Mouse (Mus musculus): ENCODE measurements around the gene Fus. TPM values are rescaled to one million over a fixed set of nuclear protein-coding genes. Genes with fewer than 3 reads are reported as not detected.

Gene Fus
- polyA plus RNA-seq, 1 experiment: 184 TPM

GRCm38 (mm10) chr7:127944614-127945013 is 22.6 kb upstream of the Fus start:
- H3K4me1 ChIP-seq (ENCODE audit: control insufficient read depth, insufficient read depth, insufficient read length, low read length): peaks cover 17% of the 10 kb centered on the region; the same call in 1 of the 2 replicates
- WGBS: 20% methylated on average over 23 of the region's 23 CpGs
- no peaks in the 10 kb centered on the region for H3K36me3 ChIP-seq (ENCODE audit: control insufficient read depth, insufficient read depth, low read length)
- no peak for TF ChIP-seq CTCF (IDR thresholded peaks at IDR 0.05; ENCODE audit: extremely low read depth, insufficient read length, insufficient replicate concordance, low read depth, low read length)
- no peak for TF ChIP-seq POLR2A (IDR thresholded peaks at IDR 0.05; ENCODE audit: low read depth, low read length)
- no peak overlapping the region for H3K4me3 ChIP-seq (ENCODE audit: low read depth, low read length)
- H3K27me3 ChIP-seq (ENCODE audit: control insufficient read depth, insufficient read depth, low read length): no peaks in the 10 kb centered on the region
- H3K27ac ChIP-seq (ENCODE audit: insufficient read depth, low read depth, low read length): no peak overlapping the region

GRCm38 (mm10) chr7:127946470-127947023 is 20.7 kb upstream of the Fus start, which contains the start of gene Prss36:
Gene Prss36 (minus strand): TSS chr7:127946725.
- TF ChIP-seq CTCF (IDR thresholded peaks at IDR 0.05; ENCODE audit: extremely low read depth, insufficient read length, insufficient replicate concordance, low read depth, low read length) (0 out of 2 replicates have a peak, but pooled peaks have one; percentile 2), POLR2A (IDR thresholded peaks at IDR 0.05; ENCODE audit: low read depth, low read length) (no peak)
- Histone ChIP-seq H3K36me3 (ENCODE audit: control insufficient read depth, insufficient read depth, low read length) (no peaks in the 10 kb centered on the region), H3K27ac (ENCODE audit: insufficient read depth, low read depth, low read length) (0 out of 2 replicates have a peak within 1 kb of the TSS, but pooled peaks have one; percentile 9), H3K4me3 (ENCODE audit: low read depth, low read length) (no peak within 1 kb of the TSS), H3K4me1 (ENCODE audit: control insufficient read depth, insufficient read depth, insufficient read length, low read length) (peaks cover 17% of the 10 kb centered on the region; the same call in 1 of the 2 replicates), H3K27me3 (ENCODE audit: control insufficient read depth, insufficient read depth, low read length) (no peaks in the 10 kb centered on the region)
- WGBS: 41% methylated on average over 6 of the region's 6 CpGs

- TF ChIP-seq CTCF (IDR thresholded peaks at IDR 0.05; ENCODE audit: extremely low read depth, insufficient read length, insufficient replicate concordance, low read depth, low read length): no peak
- no peak for TF ChIP-seq POLR2A (IDR thresholded peaks at IDR 0.05; ENCODE audit: low read depth, low read length)
- Histone ChIP-seq H3K27me3 (ENCODE audit: control insufficient read depth, insufficient read depth, low read length) (no peaks in the 10 kb centered on the region), H3K36me3 (ENCODE audit: control insufficient read depth, insufficient read depth, low read length) (no peaks in the 10 kb centered on the region), H3K4me3 (ENCODE audit: low read depth, low read length) (no peak overlapping the region), H3K27ac (ENCODE audit: insufficient read depth, low read depth, low read length) (no peak overlapping the region), H3K4me1 (ENCODE audit: control insufficient read depth, insufficient read depth, insufficient read length, low read length) (peaks cover 2% of the 10 kb centered on the region; the same call in 1 of the 2 replicates)
- WGBS: 45% methylated on average over 13 of the region's 13 CpGs
Observed at GRCm38 (mm10) chr7:127952864-127953581, 14.2 kb upstream of the Fus start.

- TF ChIP-seq POLR2A (IDR thresholded peaks at IDR 0.05; ENCODE audit: low read depth, low read length) (no peak), CTCF (IDR thresholded peaks at IDR 0.05; ENCODE audit: extremely low read depth, insufficient read length, insufficient replicate concordance, low read depth, low read length) (no peak)
- no peak overlapping the region for H3K4me3 ChIP-seq (ENCODE audit: low read depth, low read length)
- WGBS: 33% methylated on average over 5 of the region's 5 CpGs
- no peaks in the 10 kb centered on the region for H3K27me3 ChIP-seq (ENCODE audit: control insufficient read depth, insufficient read depth, low read length)
- H3K36me3 ChIP-seq (ENCODE audit: control insufficient read depth, insufficient read depth, low read length): no peaks in the 10 kb centered on the region
- no peak overlapping the region for H3K27ac ChIP-seq (ENCODE audit: insufficient read depth, low read depth, low read length)
- H3K4me1 ChIP-seq (ENCODE audit: control insufficient read depth, insufficient read depth, insufficient read length, low read length): no peaks in the 10 kb centered on the region
Observed at GRCm38 (mm10) chr7:127959364-127959763, 7.9 kb upstream of the Fus start.

- no peaks in the 10 kb centered on the region for H3K27me3 ChIP-seq (ENCODE audit: control insufficient read depth, insufficient read depth, low read length)
- WGBS: 12% methylated on average over 10 of the region's 10 CpGs
- H3K27ac ChIP-seq (ENCODE audit: insufficient read depth, low read depth, low read length): peak overlapping the region; percentile 95
- peaks cover 14% of the 10 kb centered on the region for H3K36me3 ChIP-seq (ENCODE audit: control insufficient read depth, insufficient read depth, low read length)
- H3K4me3 ChIP-seq (ENCODE audit: low read depth, low read length): peak overlapping the region; percentile 72
- no peak for TF ChIP-seq POLR2A (IDR thresholded peaks at IDR 0.05; ENCODE audit: low read depth, low read length)
- TF ChIP-seq CTCF (IDR thresholded peaks at IDR 0.05; ENCODE audit: extremely low read depth, insufficient read length, insufficient replicate concordance, low read depth, low read length): no peak
- peaks cover 7% of the 10 kb centered on the region; the same call in 1 of the 2 replicates for H3K4me1 ChIP-seq (ENCODE audit: control insufficient read depth, insufficient read depth, insufficient read length, low read length)
Observed at GRCm38 (mm10) chr7:127966371-127966918, 812 bp upstream of the Fus start.

GRCm38 (mm10) chr7:127967922-127968828 is 918 bp downstream of the Fus start:
- Histone ChIP-seq H3K27me3 (ENCODE audit: control insufficient read depth, insufficient read depth, low read length) (no peaks in the 10 kb centered on the region), H3K4me3 (ENCODE audit: low read depth, low read length) (peak overlapping the region; percentile 72), H3K27ac (ENCODE audit: insufficient read depth, low read depth, low read length) (no peak overlapping the region), H3K36me3 (ENCODE audit: control insufficient read depth, insufficient read depth, low read length) (peaks cover 30% of the 10 kb centered on the region), H3K4me1 (ENCODE audit: control insufficient read depth, insufficient read depth, insufficient read length, low read length) (peaks cover 7% of the 10 kb centered on the region; the same call in 1 of the 2 replicates)
- no peak; the same call in 1 of the 2 replicates for TF ChIP-seq POLR2A (IDR thresholded peaks at IDR 0.05; ENCODE audit: low read depth, low read length)
- TF ChIP-seq CTCF (IDR thresholded peaks at IDR 0.05; ENCODE audit: extremely low read depth, insufficient read length, insufficient replicate concordance, low read depth, low read length): no peak
- WGBS: under 1% methylated on average over 42 of the region's 42 CpGs
